Mouse (Mus musculus) stomach, embryonic 14.5 days (tissue): ENCODE data around the gene Akt2. TPM values are rescaled to one million over a fixed set of nuclear protein-coding genes. Genes with fewer than 3 reads are reported as not detected.

Experiments used
- ATAC-seq: fragments of 200-750 bp; cut with Nextera tagmentation; 2 replicates; pipeline ENCODE4 v1.8.0; 2017; ENCODE audit warnings: low read depth, moderate TSS enrichment; ENCODE audit not compliant: insufficient number of reproducible peaks, insufficient read depth, low FRiP score
- H3K27ac ChIP-seq: fragments of 300-500 bp; sonication (generic); 2 replicates; pipeline ENCODE4 v1.5.1; 2014; ENCODE audit warnings: mild to moderate bottlenecking, low read length, moderate library complexity, mixed read lengths
- H3K27me3 ChIP-seq: fragments of 300-500 bp; sonication (generic); 2 replicates; pipeline ENCODE4 v1.6.1; 2014; ENCODE audit warnings: low read length, control low read depth, mixed read lengths; ENCODE audit not compliant: control insufficient read depth, insufficient read depth
- H3K36me3 ChIP-seq: fragments of 300-500 bp; sonication (generic); 2 replicates; pipeline ENCODE4 v1.6.1; 2014; ENCODE audit warnings: mild to moderate bottlenecking, control low read depth, low read length, moderate library complexity, mixed read lengths; ENCODE audit not compliant: control insufficient read depth, insufficient read depth
- H3K4me1 ChIP-seq: fragments of 300-500 bp; sonication (generic); 2 replicates; pipeline ENCODE4 v1.6.1; 2014; ENCODE audit warnings: low read length, control low read depth, mixed read lengths; ENCODE audit not compliant: control insufficient read depth, insufficient read depth
- H3K4me2 ChIP-seq: fragments of 300-500 bp; sonication (generic); replicated peaks from 2 replicates; pipeline ENCODE4 v1.6.1; 2014; ENCODE audit warnings: low read depth, low read length, control low read depth
- H3K4me3 ChIP-seq: fragments of 300-500 bp; sonication (generic); 2 replicates; pipeline ENCODE4 v1.5.1; 2014; ENCODE audit warnings: low read depth, low read length, control low read depth
- H3K9ac ChIP-seq: fragments of 300-500 bp; sonication (generic); replicated peaks from 2 replicates; pipeline ENCODE4 v1.6.1; 2014; ENCODE audit warnings: low read depth, mild to moderate bottlenecking, control low read depth, low read length, moderate library complexity, mixed read lengths
- H3K9me3 ChIP-seq: fragments of 300-500 bp; sonication (generic); 2 replicates; pipeline ENCODE4 v1.6.1; 2016; ENCODE audit warnings: low read depth, low read length, control low read depth; ENCODE audit not compliant: control insufficient read depth
- WGBS: fragments of 180-500 bp; shearing (Covaris S2); extraction: QIAGEN DNeasy Blood & Tissue Kit; methylation state at CpG from one replicate; pipeline ENCODE4 v1.1.7; 2014; 5-methylcytosine and 5-hydroxymethylcytosine counted together
- polyA plus RNA-seq: library from polyadenylated mRNA; unstranded; fragments of >200 nt; fragmentation: Nextera tagmentation; extraction: Ambion mirVana; gene quantifications from 2 replicates; pipeline ENCODE4 v1.2.1, GENCODE M21; 2014

Akt2 gene
- polyA plus RNA-seq, 1 experiment from 2014 or later: 91.5 TPM

DNA sequence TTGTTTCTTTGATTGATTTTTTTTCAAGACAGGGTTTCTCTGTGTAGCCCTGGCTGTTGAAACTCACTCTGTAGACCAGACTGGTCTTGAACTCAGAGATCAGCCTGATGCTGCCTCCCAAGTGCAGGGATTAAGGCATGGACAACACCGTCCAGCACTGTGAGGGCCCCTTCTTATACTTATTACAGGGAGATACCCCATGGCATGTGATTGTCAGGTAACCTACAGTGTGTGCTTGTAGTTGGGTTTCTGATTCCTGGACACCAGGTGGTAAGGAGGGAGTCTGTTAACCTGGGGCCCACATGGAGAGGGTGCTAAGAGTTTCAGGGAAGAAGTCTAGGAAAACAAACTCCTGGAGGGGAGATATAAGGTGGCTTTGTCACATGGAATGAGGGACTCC lies 95.7 kb downstream of the Akt2 start:
- H3K36me3 ChIP-seq: no peaks in the 10 kb centered on the region
- ATAC-seq: no peak
- no peaks in the 10 kb centered on the region; the same call in 1 of the 2 replicates for H3K4me1 ChIP-seq
- H3K9ac ChIP-seq: no peak overlapping the region
- H3K27ac ChIP-seq: no peak overlapping the region
- H3K4me2 ChIP-seq: no peak overlapping the region
- H3K4me3 ChIP-seq: no peak overlapping the region
- 77% methylated on average over 1 of the region's 1 CpGs for WGBS
- H3K27me3 ChIP-seq: no peaks in the 10 kb centered on the region
- H3K9me3 ChIP-seq: no peaks in the 10 kb centered on the region

DNA sequence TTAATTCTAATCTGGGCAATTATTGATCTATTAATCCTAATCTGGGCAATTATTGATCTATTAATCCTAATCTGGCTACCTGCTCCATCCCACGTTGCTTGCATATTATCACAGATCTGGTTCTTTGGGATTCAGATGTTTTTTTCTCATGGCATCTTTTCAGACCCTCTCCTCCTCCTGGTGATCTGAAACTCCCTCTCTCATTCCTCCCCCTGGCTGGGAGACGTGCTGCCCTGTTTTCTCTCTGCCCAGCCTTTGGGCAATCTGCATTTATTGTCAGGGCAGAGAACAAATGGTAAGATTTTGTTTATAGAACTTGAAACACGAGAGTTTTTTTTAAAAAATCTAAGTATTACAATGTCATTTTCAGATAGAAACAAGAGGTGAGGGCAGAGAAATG lies 96.5 kb downstream of the Akt2 start:
- no peak for ATAC-seq

DNA sequence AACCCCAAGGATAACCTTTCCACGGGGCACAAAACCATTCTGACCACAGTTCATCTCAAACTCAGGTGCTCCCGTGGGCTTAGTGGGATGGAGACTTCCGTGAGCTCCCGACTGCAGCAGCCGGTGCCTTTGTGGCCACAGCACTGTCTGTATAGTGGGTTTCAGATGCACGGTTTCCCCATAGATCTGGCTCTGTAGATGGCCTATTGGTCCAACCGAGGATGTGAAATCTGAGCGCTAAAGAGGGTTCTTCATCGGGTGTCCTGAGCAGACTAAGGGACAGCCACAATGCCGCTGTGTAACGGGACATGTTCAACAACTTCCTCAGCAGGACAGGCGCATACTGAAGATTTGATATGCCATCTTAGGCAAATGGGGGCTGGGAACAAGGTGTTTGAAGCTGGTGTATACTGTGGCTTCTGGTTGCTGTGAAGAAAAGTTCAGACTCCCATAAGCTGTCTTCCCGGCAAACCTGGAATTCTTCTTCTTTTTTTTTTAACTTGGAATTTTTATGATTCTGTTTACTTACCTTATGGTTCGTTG lies 97.0 kb downstream of the Akt2 start:
- Histone ChIP-seq H3K36me3 (no peaks in the 10 kb centered on the region), H3K9me3 (no peaks in the 10 kb centered on the region), H3K4me1 (no peaks in the 10 kb centered on the region; the same call in 1 of the 2 replicates), H3K4me2 (peak overlapping the region; percentile 69), H3K4me3 (peak overlapping the region; percentile 48), H3K9ac (peak overlapping the region; percentile 48), H3K27ac (peak overlapping the region; percentile 82), H3K27me3 (no peaks in the 10 kb centered on the region)
- no peak for ATAC-seq
- WGBS: 32% methylated on average over 14 of the region's 14 CpGs

More for the DNA sequence above, 96.5 kb downstream of the Akt2 start:
- Histone ChIP-seq H3K9me3 (no peaks in the 10 kb centered on the region), H3K27ac (no peak overlapping the region), H3K36me3 (no peaks in the 10 kb centered on the region), H3K9ac (no peak overlapping the region), H3K4me1 (no peaks in the 10 kb centered on the region; the same call in 1 of the 2 replicates), H3K4me2 (peak overlapping the region; percentile 69; the same call in 1 of the 2 replicates), H3K4me3 (no peak overlapping the region), H3K27me3 (no peaks in the 10 kb centered on the region)
- 57% methylated on average over 3 of the region's 3 CpGs for WGBS

DNA sequence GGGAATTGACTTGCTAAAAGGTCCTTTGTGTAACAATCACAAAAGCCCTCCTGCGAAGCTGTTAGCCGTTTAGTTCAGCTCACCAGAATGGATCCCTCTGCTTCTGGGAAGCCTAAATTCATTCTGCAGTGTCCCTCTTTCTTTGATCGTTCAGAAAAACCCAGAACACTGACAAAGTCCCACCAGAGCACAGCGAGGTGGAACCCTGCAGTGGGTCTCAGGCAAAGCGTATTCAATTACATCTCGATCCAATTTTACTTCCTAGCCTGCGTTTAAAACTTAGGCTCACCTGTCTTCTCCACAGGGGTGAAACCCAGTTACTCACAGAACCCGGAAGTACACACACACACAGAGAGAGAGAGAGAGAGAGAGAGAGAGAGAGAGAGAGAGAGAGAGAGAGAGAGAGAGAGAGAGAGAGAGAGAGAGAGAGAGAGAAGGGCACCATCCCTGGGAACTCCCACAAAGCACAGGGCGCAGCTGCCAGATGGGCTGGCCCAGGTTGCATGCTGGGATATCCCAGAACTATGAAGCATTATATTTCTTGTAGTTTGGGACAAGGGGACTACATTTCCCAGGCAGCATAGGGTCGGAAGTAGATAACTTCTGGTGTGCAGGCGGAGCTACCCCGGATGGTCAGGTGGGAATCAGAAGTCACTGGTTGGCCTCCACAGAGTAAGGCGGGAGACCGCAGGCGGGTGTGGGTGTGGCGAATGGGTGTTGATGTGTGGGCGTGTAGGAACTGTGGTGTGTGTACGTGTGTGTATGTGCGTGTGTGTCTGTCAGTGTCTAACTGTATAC lies 97.7 kb downstream of the Akt2 start, which contains the start of gene Zfp607b:
Gene Zfp607b, plus strand, starts transcription at position 526 of the 798 bp plus-strand sequence.
- peak; percentile 99 for ATAC-seq
- WGBS: 1% methylated on average over 19 of the region's 19 CpGs
- no peaks in the 10 kb centered on the region for H3K36me3 ChIP-seq
- H3K27ac ChIP-seq: peak within 1 kb of the TSS; percentile 82
- H3K4me3 ChIP-seq: peak within 1 kb of the TSS; percentile 48
- H3K9ac ChIP-seq: peak within 1 kb of the TSS; percentile 48
- no peaks in the 10 kb centered on the region for H3K9me3 ChIP-seq
- no peaks in the 10 kb centered on the region for H3K27me3 ChIP-seq
- peak within 1 kb of the TSS; percentile 69 for H3K4me2 ChIP-seq
- no peaks in the 10 kb centered on the region; the same call in 1 of the 2 replicates for H3K4me1 ChIP-seq

Other genes with a start within 250 kb of the Akt2 start
- 41.5 and 41.6 TPM in 2 replicates for gene Shkbp1, start 235.5 kb upstream of the Akt2 start, polyA plus RNA-seq
- gene Gm20479, start 234.1 kb upstream of the Akt2 start, polyA plus RNA-seq: 0.53 and 1.9 TPM in 2 replicates
- 0.64 and 1.00 TPM in 2 replicates for gene Sptbn4, start 143.9 kb upstream of the Akt2 start, polyA plus RNA-seq
- 67.3 and 78.3 TPM in 2 replicates for gene Blvrb, start 143.6 kb upstream of the Akt2 start, polyA plus RNA-seq
- gene Sertad3, start 117.8 kb upstream of the Akt2 start, polyA plus RNA-seq: 29.5 and 32.9 TPM in 2 replicates
- 33.6 and 35.5 TPM in 2 replicates for gene Sertad1, start 104.6 kb upstream of the Akt2 start, polyA plus RNA-seq
- 1.4 and 1.5 TPM in 2 replicates for gene Prx, start 92.2 kb upstream of the Akt2 start, polyA plus RNA-seq
- gene Hipk4, start 68.3 kb upstream of the Akt2 start, polyA plus RNA-seq: 1.0 and 1.3 TPM in 2 replicates
- 75.6 and 78.7 TPM in 2 replicates for gene Pld3, start 38.3 kb upstream of the Akt2 start, polyA plus RNA-seq
- gene 2310022A10Rik, start 38.3 kb upstream of the Akt2 start, polyA plus RNA-seq: 17.6 and 18.4 TPM in 2 replicates
- gene Ttc9b, start 62.4 kb downstream of the Akt2 start, polyA plus RNA-seq: 2.6 and 3.7 TPM in 2 replicates
- 4.5 and 9.2 TPM in 2 replicates for gene Map3k10, start 83.0 kb downstream of the Akt2 start, polyA plus RNA-seq
- 2.9 and 3.3 TPM in 2 replicates for gene Zfp607b, start 97.8 kb downstream of the Akt2 start, polyA plus RNA-seq
- 36.9 and 37.2 TPM in 2 replicates for gene Zfp60, start 139.8 kb downstream of the Akt2 start, polyA plus RNA-seq
- 2.2 and 2.5 TPM in 2 replicates for gene Zfp626, start 215.6 kb downstream of the Akt2 start, polyA plus RNA-seq
- gene Zfp59, start 247.1 kb downstream of the Akt2 start, polyA plus RNA-seq: 9.5 and 9.6 TPM in 2 replicates